Mouse (Mus musculus): ENCODE results near the gene Vmn1r80.
"Not testable (repeated sequence)": the region's sequence is repeated elsewhere in the genome, so short reads cannot be mapped to it uniquely, and the experiment has no call there.

Vmn1r80 gene

GRCm38 (mm10) chr7:12188986-12189385 is at the start of gene Vmn1r80:
Vmn1r80 (plus strand) TSS chr7:12189286.
- DNase-seq (ENCODE audit: low read depth) = no peak

- no peak for DNase-seq (ENCODE audit: low read depth)
These were observed 39.1 kb upstream of the Vmn1r80 start, which contains the start of gene Vmn1r78 for GRCm38 (mm10) chr7:12149957-12150356. Vmn1r78 (plus strand) TSS chr7:12150257.

- DNase-seq (ENCODE audit: low read depth) = not testable (repeated sequence)
These were observed 32.6 kb upstream of the Vmn1r80 start for GRCm38 (mm10) chr7:12156463-12156862.

- not testable (repeated sequence) for DNase-seq (ENCODE audit: low read depth)
These were observed 18.1 kb upstream of the Vmn1r80 start, which contains the start of gene Vmn1r79 for GRCm38 (mm10) chr7:12170979-12171378. Vmn1r79 (plus strand) TSS chr7:12171279.

GRCm38 (mm10) chr7:12172926-12173325 is 16.2 kb upstream of the Vmn1r80 start:
- DNase-seq (ENCODE audit: low read depth) = not testable (repeated sequence)

- no peak for DNase-seq (ENCODE audit: low read depth)
These were observed 15.1 kb downstream of the Vmn1r80 start for GRCm38 (mm10) chr7:12204141-12204540.
